Mouse (Mus musculus) duodenum, adult 2 months (tissue): ENCODE results near the gene Eef1akmt3. TPM values are rescaled to one million over a fixed set of nuclear protein-coding genes. Genes with fewer than 3 reads are reported as not detected.

Experiments
- polyA plus RNA-seq: library from polyadenylated mRNA; depleted of rRNA; stranded (reverse); fragments of >200 nt; gene quantifications from 2 replicates; pipeline ENCODE4 v1.2.3, GENCODE M21; 2012; ENCODE audit warnings: low replicate concordance; rRNA removed

Eef1akmt3 gene
- polyA plus RNA-seq, result 0.58 and 1.6 TPM in 2 replicates

GRCm38 (mm10) chr10:127041274-127041766 lies at the start of gene Eef1akmt3, which contains the start of gene Mettl1:
Gene Eef1akmt3, minus strand, starts transcription at chr10:127041513.
Gene Mettl1, plus strand, starts transcription at chr10:127041414.

GRCm38 (mm10) chr10:127075080-127075479 lies 33.8 kb upstream of the Eef1akmt3 start, which contains the start of gene Agap2:
Gene Agap2, plus strand, starts transcription at chr10:127075284.

DNA sequence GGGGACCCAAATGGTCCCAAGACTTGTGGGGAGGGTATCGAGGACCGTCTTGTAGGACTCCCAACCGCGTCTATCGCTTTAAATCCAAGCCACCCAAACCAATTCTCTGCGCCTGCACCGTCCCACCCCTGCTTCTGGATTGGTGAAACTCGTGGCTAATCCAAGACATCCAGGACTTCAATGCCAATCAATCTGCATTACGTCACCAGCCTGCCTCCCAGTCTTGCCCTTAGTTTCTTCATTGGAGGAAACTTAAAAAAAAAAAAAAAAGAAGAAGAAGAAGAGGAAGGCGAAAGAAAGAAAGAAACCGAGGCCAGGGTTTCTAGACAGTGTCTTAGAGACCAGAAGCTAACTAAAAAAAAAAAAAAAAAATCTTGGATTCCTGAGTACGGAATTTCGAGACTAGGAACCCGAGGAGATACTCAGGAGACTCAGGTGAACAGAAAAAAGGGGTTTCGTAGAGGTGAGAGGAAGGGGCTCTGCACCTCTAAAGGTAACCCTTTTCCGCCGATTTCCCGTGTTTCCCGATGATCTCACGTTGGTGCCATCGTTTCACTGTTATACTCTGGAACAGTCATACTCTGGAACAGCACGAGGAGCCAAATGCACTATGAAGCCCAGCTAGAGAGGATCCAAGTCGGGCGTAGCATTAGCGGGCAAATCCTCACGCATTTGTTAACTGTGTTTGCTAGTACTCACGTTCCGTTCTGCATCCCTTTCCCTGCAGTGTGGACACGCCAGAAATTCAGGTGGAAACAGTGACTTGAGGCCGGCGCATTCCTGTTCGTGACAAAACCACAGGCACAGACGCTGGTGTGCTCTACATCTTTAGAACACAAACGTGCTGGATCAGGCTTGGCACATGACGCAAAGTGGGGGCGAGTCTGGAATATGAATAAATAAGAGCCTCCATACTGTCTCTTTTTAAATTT lies 29.1 kb upstream of the Eef1akmt3 start, which contains the start of gene Tspan31:
Tspan31 (minus strand) TSS at position 75 of the 932 bp plus-strand sequence.

GRCm38 (mm10) chr10:127063239-127063872 lies 22.0 kb upstream of the Eef1akmt3 start, which contains the start of gene Cdk4:
Gene Cdk4, plus strand, starts transcription at chr10:127063534.

DNA sequence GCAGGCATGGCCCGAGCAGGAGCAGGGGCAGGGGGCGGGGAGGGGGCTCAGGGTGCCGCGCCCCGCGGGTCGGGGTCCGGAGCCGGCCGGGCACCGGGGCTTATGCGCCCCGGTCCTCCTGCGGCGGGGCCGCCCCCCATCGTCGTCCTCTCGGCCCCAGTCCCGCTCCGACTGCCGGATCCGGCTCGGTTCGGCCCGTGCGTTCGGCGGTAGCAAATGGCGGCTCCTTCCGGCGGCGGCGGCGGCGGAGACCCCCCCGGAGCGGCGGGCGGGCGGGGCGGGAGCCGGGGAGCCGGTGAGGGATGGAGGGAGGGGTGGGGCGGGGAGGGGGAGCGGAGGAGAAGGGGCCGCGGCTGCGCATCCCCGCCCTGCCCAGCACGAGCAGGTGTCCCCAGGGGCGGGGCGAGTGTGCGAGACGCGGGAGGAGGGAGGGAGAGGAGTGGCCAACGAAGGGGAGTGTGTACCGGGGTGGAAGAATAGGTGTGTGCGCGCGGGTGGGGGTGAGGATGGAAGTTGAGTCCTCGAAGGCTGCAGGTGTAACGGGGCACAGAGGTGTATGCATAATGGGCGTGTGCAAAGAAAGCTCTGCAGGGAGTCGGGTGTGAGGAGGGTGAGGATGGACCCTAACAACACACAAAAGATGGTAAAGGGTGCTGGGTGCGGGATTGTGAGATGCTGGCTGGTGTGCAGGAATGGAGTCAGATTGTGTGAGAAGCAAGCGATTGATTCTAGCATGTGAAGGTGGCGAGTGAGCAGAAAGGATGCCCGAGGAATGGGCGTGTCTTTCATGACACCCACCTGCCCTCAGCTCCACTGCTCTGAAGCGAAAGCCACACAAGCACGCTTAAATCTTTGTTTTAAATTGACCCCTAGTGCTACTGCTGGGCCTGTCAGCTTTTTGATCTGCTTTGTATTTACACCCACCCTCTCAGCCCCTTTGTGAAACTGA lies 18.9 kb upstream of the Eef1akmt3 start, which contains the start of gene March9:
March9 (minus strand) TSS at position 217 of the 949 bp plus-strand sequence.

DNA sequence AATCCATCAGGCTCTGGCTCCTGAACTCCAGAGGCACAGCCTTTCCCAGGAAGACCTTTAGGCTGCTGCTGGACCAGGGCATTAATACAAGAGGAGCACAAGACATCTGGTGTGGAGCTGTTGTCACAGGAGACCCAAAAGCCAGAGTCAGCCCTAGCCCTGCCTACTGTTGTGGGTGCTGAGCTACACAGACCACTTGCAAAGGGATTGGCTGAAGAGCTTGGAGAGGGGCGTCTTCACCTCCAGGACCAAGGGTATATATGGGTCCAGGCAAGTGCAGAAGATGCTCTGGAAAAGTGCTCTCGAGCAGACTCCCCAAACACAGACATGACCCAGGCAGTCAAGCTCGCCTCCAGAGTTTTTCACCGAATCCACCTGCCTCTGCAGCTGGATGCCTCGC lies 6.6 kb upstream of the Eef1akmt3 start, which contains the start of gene Cyp27b1:
Cyp27b1 (plus strand) TSS at position 297 of the 400 bp plus-strand sequence.

GRCm38 (mm10) chr10:127030336-127031296 lies 10.7 kb downstream of the Eef1akmt3 start, which contains the start of gene Tsfm:
Gene Tsfm, minus strand, starts transcription at chr10:127030840.

DNA sequence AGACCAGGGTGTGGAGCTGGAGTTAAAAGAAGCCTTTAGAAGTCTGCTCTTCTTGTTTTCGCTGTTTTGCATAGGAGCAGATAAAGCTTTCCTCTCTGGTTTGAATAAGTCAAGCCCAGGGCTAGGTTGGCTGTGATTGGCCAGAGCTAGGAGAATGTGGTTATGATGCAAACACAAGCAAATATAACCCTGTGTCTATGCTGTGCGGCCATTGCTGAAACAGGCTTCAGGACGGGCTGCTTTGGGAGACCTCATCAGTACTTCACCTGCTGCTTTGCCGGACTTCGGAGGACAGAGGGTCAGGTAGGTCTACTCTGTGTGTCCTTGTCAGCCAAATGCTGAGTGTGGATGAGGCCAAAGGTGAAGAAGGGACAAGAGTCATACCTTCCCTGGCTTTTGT lies 40.8 kb downstream of the Eef1akmt3 start, which contains the start of gene Avil:
Avil (plus strand) TSS at position 181 of the 400 bp plus-strand sequence.

Other genes with a start within 250 kb of the Eef1akmt3 start
- gene Atp23, start 140.2 kb downstream of the Eef1akmt3 start, polyA plus RNA-seq, result 5.5 and 5.8 TPM in 2 replicates
- gene Ctdsp2, start 62.8 kb downstream of the Eef1akmt3 start, polyA plus RNA-seq, result 59.2 and 74.5 TPM in 2 replicates
- gene Avil, start 40.8 kb downstream of the Eef1akmt3 start, polyA plus RNA-seq, result 0.83 and 9.1 TPM in 2 replicates
- 31.8 and 44.1 TPM in 2 replicates for gene Tsfm, start 10.7 kb downstream of the Eef1akmt3 start, polyA plus RNA-seq
- 7.0 and 13.9 TPM in 2 replicates for gene Mettl1, start 99 bp downstream of the Eef1akmt3 start, polyA plus RNA-seq
- 0.13 and 0.65 TPM in 2 replicates for gene Cyp27b1, start 6.7 kb upstream of the Eef1akmt3 start, polyA plus RNA-seq
- gene March9, start 18.7 kb upstream of the Eef1akmt3 start, polyA plus RNA-seq, result 4.3 and 5.4 TPM in 2 replicates
- gene Cdk4, start 22.0 kb upstream of the Eef1akmt3 start, polyA plus RNA-seq, result 76.0 and 80.3 TPM in 2 replicates
- 35.7 and 49.3 TPM in 2 replicates for gene Tspan31, start 28.8 kb upstream of the Eef1akmt3 start, polyA plus RNA-seq
- gene Agap2, start 33.8 kb upstream of the Eef1akmt3 start, polyA plus RNA-seq, result 3.5 and 11.0 TPM in 2 replicates
- 93.3 and 122 TPM in 2 replicates for gene Os9, start 79.6 kb upstream of the Eef1akmt3 start, polyA plus RNA-seq
- 360 and 560 TPM in 2 replicates for gene B4galnt1, start 123.7 kb upstream of the Eef1akmt3 start, polyA plus RNA-seq
- gene Slc26a10, start 139.1 kb upstream of the Eef1akmt3 start, polyA plus RNA-seq, result 0.82 and 1.6 TPM in 2 replicates
- 14.2 and 14.6 TPM in 2 replicates for gene Arhgef25, start 148.6 kb upstream of the Eef1akmt3 start, polyA plus RNA-seq
- 35.7 and 63.9 TPM in 2 replicates for gene Dtx3, start 154.2 kb upstream of the Eef1akmt3 start, polyA plus RNA-seq
- 17.3 and 27.4 TPM in 2 replicates for gene Pip4k2c, start 170.1 kb upstream of the Eef1akmt3 start, polyA plus RNA-seq
- gene Kif5a, start 221.8 kb upstream of the Eef1akmt3 start, polyA plus RNA-seq, result 1.7 and 6.0 TPM in 2 replicates
- 160 and 195 TPM in 2 replicates for gene Dctn2, start 224.9 kb upstream of the Eef1akmt3 start, polyA plus RNA-seq
- gene Mbd6, start 247.5 kb upstream of the Eef1akmt3 start, polyA plus RNA-seq, result 74.0 and 74.1 TPM in 2 replicates